Mouse (Mus musculus) MEL (cell line): ENCODE data around the gene Trak1.

Experiments
- CHD2 ChIP-seq: IDR thresholded peaks from 2 replicates; pipeline ENCODE4 v1.6.1; 2011; ENCODE audit warnings: low read length, improper control_type of control experiment
- CTCF ChIP-seq, 3 experiments: IDR thresholded peaks in 2 of 3; conservative IDR thresholded peaks in 1 of 3; 2 replicates each; pipeline ENCODE4 v1.5.1; 2011 to 2012; ENCODE audit warnings: low read length in 3 of 3, low read depth in 2 of 3, mild to moderate bottlenecking in 2 of 3, improper control_type of control experiment in 1 of 3, inconsistent platforms in 1 of 3, mixed read lengths in 1 of 3, moderate library complexity in 1 of 3; ENCODE audit not compliant: control insufficient read depth in 1 of 3, insufficient read depth in 1 of 3, poor library complexity in 1 of 3, severe bottlenecking in 1 of 3
- E2F4 ChIP-seq: IDR thresholded peaks from 2 replicates; pipeline ENCODE4 v1.6.1; 2011; ENCODE audit warnings: low read depth, low read length, improper control_type of control experiment, borderline replicate concordance
- HCFC1 ChIP-seq: IDR thresholded peaks from 2 replicates; pipeline ENCODE4 v1.6.1; 2012; ENCODE audit warnings: low read depth, mild to moderate bottlenecking, inconsistent platforms, low read length, improper control_type of control experiment, moderate library complexity
- MAFK ChIP-seq: IDR thresholded peaks from 2 replicates; pipeline ENCODE4 v1.6.1; 2011; ENCODE audit warnings: low read depth, mild to moderate bottlenecking, low read length, improper control_type of control experiment, borderline replicate concordance
- NELFE ChIP-seq: IDR thresholded peaks from 2 replicates; pipeline ENCODE4 v1.6.1; 2011; ENCODE audit warnings: low read depth, low read length, improper control_type of control experiment
- POLR2A ChIP-seq, 2 experiments: IDR thresholded peaks; 2 replicates each; pipeline ENCODE4 v1.6.1; 2011 to 2012; ENCODE audit warnings: low read length in 2 of 2, mild to moderate bottlenecking in 2 of 2, control low read depth in 1 of 2, improper control_type of control experiment in 1 of 2, low read depth in 1 of 2, moderate library complexity in 1 of 2; ENCODE audit not compliant: control insufficient read depth in 1 of 2, insufficient read depth in 1 of 2, poor library complexity in 1 of 2
- USF1 ChIP-seq: IDR thresholded peaks from 2 replicates; pipeline ENCODE4 v1.6.1; 2014; ENCODE audit warnings: low read depth, mild to moderate bottlenecking, inconsistent platforms, low read length, improper control_type of control experiment, moderate library complexity

- TF ChIP-seq NELFE (no peak), HCFC1 (no peak), POLR2A (IDR thresholded peaks at IDR 0.05; ENCODE audit: control insufficient read depth in 1 of 2, insufficient read depth in 1 of 2, low read depth in 1 of 2, low read length in 2 of 2, poor library complexity in 1 of 2) (no peak), USF1 (no peak), E2F4 (no peak), CTCF (IDR thresholded peaks at IDR 0.05 in 2 of 3, conservative IDR thresholded peaks at IDR 0.05 in 1 of 3; ENCODE audit: control insufficient read depth in 1 of 3, insufficient read depth in 1 of 3, low read depth in 2 of 3, low read length in 3 of 3, poor library complexity in 1 of 3, severe bottlenecking in 1 of 3) (no peak), CHD2 (no peak), MAFK (no peak)
Measured at GRCm38 (mm10) chr9:121381678-121382297, 84.5 kb downstream of the Trak1 start.
